Mouse (Mus musculus): ENCODE data around the gene Ccpg1.

Ccpg1 gene

DNA sequence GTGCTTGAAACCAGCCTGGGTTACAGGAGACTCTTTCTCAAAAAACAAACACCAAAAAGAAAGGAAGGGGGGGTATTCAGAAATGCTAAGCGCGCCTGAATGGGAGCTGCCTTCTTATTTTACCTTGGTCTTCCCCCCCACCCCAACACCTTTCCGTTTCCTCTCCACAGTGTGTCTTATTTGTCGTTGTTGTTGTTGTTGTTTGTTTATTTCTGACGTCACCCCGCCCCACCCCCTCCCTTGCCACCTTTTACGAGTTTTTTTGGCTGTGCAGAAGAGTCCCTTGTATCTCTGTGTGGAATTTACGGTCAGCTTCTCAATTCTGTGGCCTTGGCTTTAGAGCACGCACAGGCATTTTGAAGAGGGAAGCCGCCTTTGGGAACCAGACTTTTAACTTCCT lies 60.5 kb downstream of the Ccpg1 start:
- DNase-seq (ENCODE audit: low spot score), result no peak

DNA sequence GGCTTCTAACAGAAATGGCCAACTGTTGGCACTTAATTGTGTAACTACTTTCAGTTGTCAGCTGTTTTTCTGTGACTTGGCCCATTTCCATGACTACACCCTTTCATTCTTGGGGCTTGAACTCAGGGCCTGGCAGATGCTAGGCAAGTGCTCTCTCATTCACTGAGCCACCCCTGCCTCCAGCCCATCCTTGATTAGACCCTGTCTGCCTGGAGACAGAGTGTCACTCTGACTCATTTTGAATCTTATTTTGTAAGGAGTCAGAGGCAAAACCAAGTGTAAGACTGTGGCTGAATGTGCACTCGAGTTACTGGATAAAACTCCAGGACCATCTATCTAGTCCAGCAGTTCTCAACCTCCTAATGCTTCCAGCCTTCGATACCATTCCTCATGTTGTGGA lies 62.7 kb downstream of the Ccpg1 start:
- no peak for DNase-seq (ENCODE audit: low spot score)

DNA sequence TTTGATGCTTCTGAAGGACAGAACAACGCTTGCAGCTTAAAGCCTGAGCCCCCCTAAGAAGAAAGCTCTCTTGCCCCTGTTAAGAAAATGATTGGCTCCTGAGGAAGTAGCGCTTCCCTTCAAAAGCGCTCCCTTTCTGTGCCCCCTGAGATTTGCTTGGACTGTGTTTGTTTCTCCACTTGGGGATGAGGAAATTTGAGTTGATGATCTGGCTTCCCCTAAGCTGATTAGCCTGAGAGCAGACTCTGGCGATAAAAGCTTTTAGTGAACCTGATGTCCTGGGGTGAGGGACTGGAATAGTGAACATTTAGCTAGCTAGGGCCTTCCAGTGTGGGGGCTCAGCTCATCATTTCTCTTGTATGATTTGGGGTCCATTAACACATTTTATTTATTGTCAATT lies 63.7 kb downstream of the Ccpg1 start:
- DNase-seq (ENCODE audit: low spot score), result no peak

GRCm38 (mm10) chr9:73049833-73050232 lies 64.6 kb downstream of the Ccpg1 start:
- DNase-seq (ENCODE audit: low spot score), result no peak

- DNase-seq (ENCODE audit: low spot score), result no peak
These were observed 65.4 kb downstream of the Ccpg1 start for GRCm38 (mm10) chr9:73050606-73051005.

DNA sequence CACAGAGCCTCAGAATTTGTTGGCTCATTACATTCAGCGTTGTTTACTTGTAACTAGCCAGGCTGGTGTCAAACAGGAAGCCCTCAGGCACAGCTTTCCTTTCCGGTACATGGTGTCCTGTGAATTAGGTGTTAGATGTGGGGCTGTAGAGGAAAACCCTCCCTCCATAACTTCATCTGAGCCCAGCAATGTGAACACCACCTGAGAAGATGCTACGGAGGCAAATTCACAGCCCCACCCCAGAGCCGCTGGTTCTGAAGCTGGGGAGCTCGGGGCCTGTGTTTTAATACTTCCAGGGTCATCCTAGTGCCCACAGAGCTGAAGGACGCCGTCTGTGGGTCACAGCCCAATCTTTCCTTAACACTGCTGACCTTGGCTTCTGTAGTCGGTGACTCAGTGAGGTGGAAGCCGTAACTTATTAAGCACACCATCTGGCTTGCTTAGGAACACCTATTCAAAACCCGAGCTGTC lies 70.2 kb downstream of the Ccpg1 start:
- DNase-seq (ENCODE audit: low spot score), result no peak

GRCm38 (mm10) chr9:73059224-73059623 lies 74.0 kb downstream of the Ccpg1 start:
- DNase-seq (ENCODE audit: low spot score), result no peak

GRCm38 (mm10) chr9:73063621-73064290 lies 78.5 kb downstream of the Ccpg1 start:
- no peak for DNase-seq (ENCODE audit: low spot score)

Data from ovary, postnatal 14 days (tissue).